Mouse (Mus musculus) kidney, adult 2 months (tissue): ENCODE measurements at regions not wholly inside any gene's neighbourhood (a gene's known extent, or its start where the extent isn't known, plus 50 kb on each side); places are given as distances from the start of the nearest gene placed in this dataset.

Experiments used
- CTCF ChIP-seq: fragments of 200-500 bp; conservative IDR thresholded peaks from 2 replicates; pipeline ENCODE4 v1.5.1; 2011; ENCODE audit warnings: low read depth, mild to moderate bottlenecking, control low read depth, low read length, moderate library complexity, mixed read lengths; ENCODE audit not compliant: insufficient read depth, insufficient read length
- POLR2A ChIP-seq: fragments of 200-500 bp; IDR thresholded peaks from one replicate; pipeline ENCODE4 v1.6.1; 2011; ENCODE audit warnings: low read depth, low read length, control low read depth

DNA sequence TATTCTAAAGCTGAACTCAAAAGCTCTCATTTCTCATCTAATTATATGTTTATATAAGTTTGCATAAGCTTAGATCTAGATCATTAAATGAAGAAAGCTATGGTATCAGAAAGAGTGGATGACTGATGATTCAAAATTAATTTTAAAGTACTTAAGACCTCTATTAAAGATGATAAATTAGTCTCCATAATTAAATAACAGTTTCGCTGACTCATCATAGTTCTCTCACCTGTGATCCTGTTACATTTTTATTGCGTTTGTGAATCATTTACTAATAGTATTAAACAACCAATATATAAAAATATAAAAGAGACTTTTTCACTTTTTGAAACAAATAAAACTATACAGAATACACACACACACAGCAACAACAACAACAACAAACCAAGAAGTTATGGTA is 290.8 kb upstream of the Gm11146 start:
- TF ChIP-seq CTCF: no peak
- no peak for TF ChIP-seq POLR2A
